Mouse (Mus musculus) heart, postnatal 10 days (tissue): Measurements from ENCODE around the gene Nhs. TPM values are rescaled to one million over a fixed set of nuclear protein-coding genes. Genes with fewer than 3 reads are reported as not detected.

ENCODE experiments used
- DNase-seq, 2 experiments: peaks; one replicate each; pipeline ENCODE4 v3.0.0; 2021
- intact Hi-C: fragments of 180-260 bp; cut with DNase I; formaldehyde crosslinking; loops from one replicate; pipeline ENCODE4 v1.15.1; 2025
- total RNA-seq, 2 experiments: library from RNA; stranded (reverse); gene quantifications; 2 replicates each; pipeline ENCODE4 v1.2.3; 2021

Nhs gene
- total RNA-seq, 2 experiments from 2014 or later, result 1.0 to 1.9 TPM

- intact Hi-C loops, result loop anchor here (1.0 kb wide), 1 partner anchor 134 kb away; the partner anchor contains the start of gene Nhs
- peak; percentile 63 to 64 for DNase-seq
Measured at GRCm38 (mm10) chrX:162025210-162025953, 134.1 kb downstream of the Nhs start.

- intact Hi-C loops, result no loop called here
- no peak for DNase-seq
Measured at GRCm38 (mm10) chrX:162021724-162022123, 137.8 kb downstream of the Nhs start.

- intact Hi-C loops, result no loop called here
- DNase-seq, result no peak
Measured at GRCm38 (mm10) chrX:162020039-162020566, 139.4 kb downstream of the Nhs start.

GRCm38 (mm10) chrX:162017471-162017870 lies 142.1 kb downstream of the Nhs start:
- DNase-seq, result no peak
- intact Hi-C loops, result no loop called here

GRCm38 (mm10) chrX:162012570-162012969 lies 147.0 kb downstream of the Nhs start:
- intact Hi-C loops, result no loop called here
- DNase-seq, result no peak

GRCm38 (mm10) chrX:162009876-162010275 lies 149.7 kb downstream of the Nhs start:
- DNase-seq, result no peak
- intact Hi-C loops, result no loop called here

GRCm38 (mm10) chrX:162003818-162004217 lies 155.7 kb downstream of the Nhs start:
- intact Hi-C loops, result no loop called here
- DNase-seq, result no peak

- no peak for DNase-seq
- intact Hi-C loops, result no loop called here
Measured at GRCm38 (mm10) chrX:161998876-161999275, 160.7 kb downstream of the Nhs start.

- no peak for DNase-seq
- intact Hi-C loops, result no loop called here
Measured at GRCm38 (mm10) chrX:161997170-161997795, 162.2 kb downstream of the Nhs start.

- intact Hi-C loops, result no loop called here
- peak in 1 of 2 experiments; percentile 7 for DNase-seq
Measured at GRCm38 (mm10) chrX:161990171-161990570, 169.4 kb downstream of the Nhs start.

GRCm38 (mm10) chrX:161984961-161985360 lies 174.6 kb downstream of the Nhs start:
- intact Hi-C loops, result no loop called here
- no peak for DNase-seq

- intact Hi-C loops, result no loop called here
- DNase-seq, result no peak
Measured at GRCm38 (mm10) chrX:161981399-161981798, 178.1 kb downstream of the Nhs start.

GRCm38 (mm10) chrX:161979946-161980345 lies 179.6 kb downstream of the Nhs start:
- intact Hi-C loops, result no loop called here

GRCm38 (mm10) chrX:161977236-161977841 lies 182.2 kb downstream of the Nhs start:
- intact Hi-C loops, result no loop called here
- no peak for DNase-seq

More at GRCm38 (mm10) chrX:161979946-161980345, 179.6 kb downstream of the Nhs start:
- no peak for DNase-seq

GRCm38 (mm10) chrX:161976376-161976775 lies 183.2 kb downstream of the Nhs start:
- DNase-seq, result no peak
- intact Hi-C loops, result no loop called here

- DNase-seq, result no peak
- intact Hi-C loops, result no loop called here
Measured at GRCm38 (mm10) chrX:161973572-161973971, 186.0 kb downstream of the Nhs start.

- intact Hi-C loops, result no loop called here
- DNase-seq, result no peak
Measured at GRCm38 (mm10) chrX:161972723-161973122, 186.8 kb downstream of the Nhs start.

GRCm38 (mm10) chrX:161971961-161972502 lies 187.5 kb downstream of the Nhs start:
- intact Hi-C loops, result no loop called here
- DNase-seq, result no peak

- no peak for DNase-seq
- intact Hi-C loops, result no loop called here
Measured at GRCm38 (mm10) chrX:161971131-161971530, 188.4 kb downstream of the Nhs start.

- peak; percentile 15 to 17 for DNase-seq
- intact Hi-C loops, result loop anchor here (2.0 kb wide), 2 partner anchors 311 to 485 kb away; no protein-coding TSS in a partner anchor
Measured at GRCm38 (mm10) chrX:161967692-161968091, 191.8 kb downstream of the Nhs start.

- intact Hi-C loops, result loop anchor here (5.0 kb wide), 2 partner anchors 91 to 194 kb away; partner anchors contain the start of gene Nhs
- DNase-seq, result no peak
Measured at GRCm38 (mm10) chrX:161963372-161963771, 196.2 kb downstream of the Nhs start.
